Mouse (Mus musculus) C2C12 (cell line): ENCODE measurements around the gene Kbtbd4.

Experiments used
- CEBPB ChIP-seq: IDR thresholded peaks from one replicate; pipeline ENCODE4 v1.6.1; 2011; ENCODE audit warnings: low read depth, mild to moderate bottlenecking, control low read depth, moderate library complexity
- CTCF ChIP-seq: IDR thresholded peaks from one replicate; pipeline ENCODE4 v1.5.1; 2011; ENCODE audit not compliant: control insufficient read depth, insufficient read depth, insufficient read length
- MAX ChIP-seq: IDR thresholded peaks from one replicate; pipeline ENCODE4 v1.6.1; 2011; ENCODE audit warnings: mild to moderate bottlenecking, control low read depth
- MYOD1 ChIP-seq: IDR thresholded peaks from one replicate; pipeline ENCODE4 v1.6.1; 2011; ENCODE audit warnings: low read depth; ENCODE audit not compliant: control insufficient read depth, insufficient read length

DNA sequence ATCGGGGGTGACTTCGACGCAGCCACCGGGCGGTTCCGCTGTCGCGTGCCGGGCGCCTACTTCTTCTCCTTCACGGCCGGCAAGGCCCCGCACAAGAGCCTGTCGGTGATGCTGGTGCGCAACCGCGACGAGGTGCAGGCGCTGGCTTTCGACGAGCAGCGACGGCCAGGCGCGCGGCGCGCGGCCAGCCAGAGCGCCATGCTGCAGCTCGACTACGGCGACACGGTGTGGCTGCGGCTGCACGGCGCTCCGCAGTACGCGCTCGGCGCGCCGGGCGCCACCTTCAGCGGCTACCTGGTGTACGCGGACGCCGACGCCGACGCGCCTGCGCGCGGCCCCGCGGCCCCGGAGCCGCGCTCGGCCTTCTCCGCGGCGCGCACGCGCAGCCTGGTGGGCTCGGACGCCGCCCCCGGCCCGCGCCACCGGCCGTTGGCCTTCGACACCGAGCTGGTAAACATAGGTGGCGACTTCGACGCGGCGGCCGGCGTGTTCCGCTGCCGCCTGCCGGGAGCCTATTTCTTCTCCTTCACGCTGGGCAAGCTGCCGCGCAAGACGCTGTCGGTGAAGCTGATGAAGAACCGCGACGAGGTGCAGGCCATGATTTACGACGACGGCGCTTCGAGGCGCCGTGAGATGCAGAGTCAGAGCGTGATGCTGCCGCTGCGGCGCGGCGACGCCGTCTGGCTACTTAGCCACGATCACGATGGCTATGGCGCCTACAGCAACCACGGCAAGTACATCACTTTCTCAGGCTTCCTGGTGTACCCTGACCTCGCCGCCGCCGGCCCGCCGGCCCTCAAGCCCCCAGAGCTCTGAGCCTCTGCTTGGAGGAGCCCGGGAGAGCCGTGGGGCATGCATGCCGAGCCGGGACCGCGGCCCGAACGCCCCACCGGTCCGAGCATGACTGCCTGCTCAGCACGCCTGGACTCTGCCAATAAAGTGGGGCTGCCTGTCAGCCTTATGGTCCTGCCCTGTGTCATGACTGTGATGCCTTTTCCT lies 14.7 kb upstream of the Kbtbd4 start:
- no peak for TF ChIP-seq CTCF
- TF ChIP-seq MAX, result no peak
- no peak for TF ChIP-seq MYOD1
- no peak for TF ChIP-seq CEBPB
